Mouse (Mus musculus): ENCODE measurements around the gene Ppp1r15b. TPM values are rescaled to one million over a fixed set of nuclear protein-coding genes. Genes with fewer than 3 reads are reported as not detected.

The Ppp1r15b gene
- polyA plus RNA-seq, 2 experiments: 29.9 to 38.5 TPM

GRCm38 (mm10) chr1:133103315-133103714 is 27.6 kb upstream of the Ppp1r15b start:
- H3K27ac ChIP-seq (replicated peaks; ENCODE audit: low read depth, low read length): no peak overlapping the region
- no peak for TF ChIP-seq POLR2A (IDR thresholded peaks at IDR 0.05; ENCODE audit: borderline replicate concordance, extremely low read depth, insufficient read depth, insufficient read length)
- peaks cover 57% of the 10 kb centered on the region for H3K36me3 ChIP-seq (ENCODE audit: control insufficient read depth, insufficient read depth, low read length)
- no peak overlapping the region for H3K9ac ChIP-seq (ENCODE audit: low read depth, low read length, severe bottlenecking)
- no peaks in the 10 kb centered on the region for H3K27me3 ChIP-seq (ENCODE audit: control insufficient read depth, insufficient read depth, low read length)
- WGBS: 92% methylated on average over 7 of the region's 7 CpGs
- H3K4me2 ChIP-seq (replicated peaks; ENCODE audit: low read depth, low read length, severe bottlenecking): no peak overlapping the region
- H3K9me3 ChIP-seq (ENCODE audit: control insufficient read depth, low read length): no peaks in the 10 kb centered on the region
- DNase-seq (ENCODE audit: low spot score): no peak
- no peaks in the 10 kb centered on the region for H3K4me1 ChIP-seq (ENCODE audit: control insufficient read depth, insufficient read depth, low read length)
- ATAC-seq (ENCODE audit: low FRiP score, low read depth): no peak
- no peak overlapping the region for H3K4me3 ChIP-seq (replicated peaks; ENCODE audit: low read length)

- Histone ChIP-seq H3K4me1 (ENCODE audit: control insufficient read depth, insufficient read depth, low read length) (no peaks in the 10 kb centered on the region), H3K4me2 (replicated peaks; ENCODE audit: low read depth, low read length, severe bottlenecking) (no peak overlapping the region), H3K27me3 (ENCODE audit: control insufficient read depth, insufficient read depth, low read length) (no peaks in the 10 kb centered on the region), H3K9me3 (ENCODE audit: control insufficient read depth, low read length) (no peaks in the 10 kb centered on the region), H3K9ac (ENCODE audit: low read depth, low read length, severe bottlenecking) (no peak overlapping the region), H3K36me3 (ENCODE audit: control insufficient read depth, insufficient read depth, low read length) (peaks cover 51% of the 10 kb centered on the region), H3K4me3 (replicated peaks; ENCODE audit: low read length) (no peak overlapping the region), H3K27ac (replicated peaks; ENCODE audit: low read depth, low read length) (no peak overlapping the region)
- 89% methylated on average over 6 of the region's 6 CpGs for WGBS
- no peak for TF ChIP-seq POLR2A (IDR thresholded peaks at IDR 0.05; ENCODE audit: borderline replicate concordance, extremely low read depth, insufficient read depth, insufficient read length)
- no peak for ATAC-seq (ENCODE audit: low FRiP score, low read depth)
- DNase-seq (ENCODE audit: low spot score): no peak
These were observed 27.1 kb upstream of the Ppp1r15b start for GRCm38 (mm10) chr1:133103871-133104270.

- WGBS: 92% methylated on average over 4 of the region's 4 CpGs
- DNase-seq (ENCODE audit: low spot score) (no peak), ATAC-seq (ENCODE audit: low FRiP score, low read depth) (no peak)
- no peak overlapping the region for H3K9ac ChIP-seq (ENCODE audit: low read depth, low read length, severe bottlenecking)
- H3K4me1 ChIP-seq (ENCODE audit: control insufficient read depth, insufficient read depth, low read length): peaks cover 14% of the 10 kb centered on the region
- H3K36me3 ChIP-seq (ENCODE audit: control insufficient read depth, insufficient read depth, low read length): no peaks in the 10 kb centered on the region
- H3K4me3 ChIP-seq (replicated peaks; ENCODE audit: low read length): no peak overlapping the region
- H3K27ac ChIP-seq (replicated peaks; ENCODE audit: low read depth, low read length): no peak overlapping the region
- no peaks in the 10 kb centered on the region for H3K27me3 ChIP-seq (ENCODE audit: control insufficient read depth, insufficient read depth, low read length)
- H3K9me3 ChIP-seq (ENCODE audit: control insufficient read depth, low read length): no peaks in the 10 kb centered on the region
- no peak overlapping the region for H3K4me2 ChIP-seq (replicated peaks; ENCODE audit: low read depth, low read length, severe bottlenecking)
- no peak for TF ChIP-seq POLR2A (IDR thresholded peaks at IDR 0.05; ENCODE audit: borderline replicate concordance, extremely low read depth, insufficient read depth, insufficient read length)
These were observed 14.8 kb upstream of the Ppp1r15b start for GRCm38 (mm10) chr1:133116108-133116507.

GRCm38 (mm10) chr1:133118127-133118526 is 12.8 kb upstream of the Ppp1r15b start:
- H3K36me3 ChIP-seq (ENCODE audit: control insufficient read depth, insufficient read depth, low read length): no peaks in the 10 kb centered on the region
- H3K27me3 ChIP-seq (ENCODE audit: control insufficient read depth, insufficient read depth, low read length): no peaks in the 10 kb centered on the region
- H3K4me3 ChIP-seq (replicated peaks; ENCODE audit: low read length): no peak overlapping the region
- no peak for TF ChIP-seq POLR2A (IDR thresholded peaks at IDR 0.05; ENCODE audit: borderline replicate concordance, extremely low read depth, insufficient read depth, insufficient read length)
- peaks cover 14% of the 10 kb centered on the region for H3K4me1 ChIP-seq (ENCODE audit: control insufficient read depth, insufficient read depth, low read length)
- H3K9ac ChIP-seq (ENCODE audit: low read depth, low read length, severe bottlenecking): no peak overlapping the region
- ATAC-seq (ENCODE audit: low FRiP score, low read depth) (no peak), DNase-seq (ENCODE audit: low spot score) (no peak)
- no peak overlapping the region for H3K4me2 ChIP-seq (replicated peaks; ENCODE audit: low read depth, low read length, severe bottlenecking)
- H3K9me3 ChIP-seq (ENCODE audit: control insufficient read depth, low read length): no peaks in the 10 kb centered on the region
- no peak overlapping the region for H3K27ac ChIP-seq (replicated peaks; ENCODE audit: low read depth, low read length)
- WGBS: 82% methylated on average over 5 of the region's 5 CpGs

GRCm38 (mm10) chr1:133118844-133119243 is 12.1 kb upstream of the Ppp1r15b start:
- no peak for ATAC-seq (ENCODE audit: low FRiP score, low read depth)

More at GRCm38 (mm10) chr1:133118844-133119243, 12.1 kb upstream of the Ppp1r15b start:
- TF ChIP-seq POLR2A (IDR thresholded peaks at IDR 0.05; ENCODE audit: borderline replicate concordance, extremely low read depth, insufficient read depth, insufficient read length): no peak
- peaks cover 14% of the 10 kb centered on the region for H3K4me1 ChIP-seq (ENCODE audit: control insufficient read depth, insufficient read depth, low read length)
- WGBS: 82% methylated on average over 3 of the region's 3 CpGs
- H3K36me3 ChIP-seq (ENCODE audit: control insufficient read depth, insufficient read depth, low read length): no peaks in the 10 kb centered on the region
- DNase-seq (ENCODE audit: low spot score): no peak
- no peak overlapping the region for H3K27ac ChIP-seq (replicated peaks; ENCODE audit: low read depth, low read length)
- no peaks in the 10 kb centered on the region for H3K9me3 ChIP-seq (ENCODE audit: control insufficient read depth, low read length)
- H3K27me3 ChIP-seq (ENCODE audit: control insufficient read depth, insufficient read depth, low read length): no peaks in the 10 kb centered on the region
- H3K4me2 ChIP-seq (replicated peaks; ENCODE audit: low read depth, low read length, severe bottlenecking): no peak overlapping the region
- H3K9ac ChIP-seq (ENCODE audit: low read depth, low read length, severe bottlenecking): no peak overlapping the region
- H3K4me3 ChIP-seq (replicated peaks; ENCODE audit: low read length): no peak overlapping the region
